Mouse (Mus musculus): ENCODE data around the gene Txnrd3.
A peak's percentile ranks its signal among the peaks of the same experiment; 100 is the strongest.

Txnrd3 gene

GRCm38 (mm10) chr6:89643798-89644270 lies at the start of gene Txnrd3:
Gene Txnrd3 (plus strand): TSS chr6:89643988.
- DNase-seq, result peak; percentile 93

DNA sequence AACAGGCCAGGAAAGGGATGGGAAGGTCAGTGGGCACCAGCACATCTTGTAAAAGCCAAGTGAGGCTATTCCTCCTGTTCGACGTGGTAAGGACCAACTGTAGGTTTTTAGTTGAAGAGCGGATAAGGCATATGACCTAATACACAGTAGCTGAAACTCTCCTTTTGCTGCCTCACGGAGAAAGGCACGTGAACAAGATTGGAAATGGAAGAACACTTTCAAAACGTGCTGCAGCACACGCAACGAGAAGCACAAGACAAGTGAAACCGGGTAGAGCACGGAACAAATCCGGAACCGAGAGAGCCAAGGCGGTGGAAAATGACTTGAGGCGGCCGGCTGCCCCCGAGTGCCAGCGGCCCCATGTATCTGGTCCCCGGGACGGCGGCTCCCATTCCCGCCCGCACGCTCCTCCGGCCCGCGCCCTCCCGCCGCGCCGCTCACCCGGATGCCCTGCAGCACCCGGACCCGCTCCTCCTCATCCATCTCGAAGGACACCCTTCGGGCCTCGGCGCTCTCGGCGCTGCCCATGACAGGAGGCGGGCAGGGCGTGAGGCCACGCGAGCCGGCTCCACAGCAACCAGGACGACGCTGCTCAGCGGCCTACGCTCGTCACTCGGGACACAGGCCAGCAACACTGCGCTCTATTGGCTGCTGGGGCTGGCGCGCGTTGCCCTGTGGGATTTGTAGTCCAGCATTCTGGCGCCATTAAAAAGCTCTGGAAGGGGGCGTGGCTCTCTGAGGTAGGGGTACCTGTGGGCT lies 48.6 kb upstream of the Txnrd3 start, which contains the start of gene Chchd6:
Chchd6 (minus strand) TSS at position 635 of the 759 bp plus-strand sequence.
- peak; percentile 91 for DNase-seq

GRCm38 (mm10) chr6:89595777-89596146 lies 48.0 kb upstream of the Txnrd3 start:
- DNase-seq, result no peak

GRCm38 (mm10) chr6:89596510-89596909 lies 47.3 kb upstream of the Txnrd3 start:
- no peak for DNase-seq

- DNase-seq, result no peak
Observed at GRCm38 (mm10) chr6:89606096-89606495, 37.7 kb upstream of the Txnrd3 start.

DNA sequence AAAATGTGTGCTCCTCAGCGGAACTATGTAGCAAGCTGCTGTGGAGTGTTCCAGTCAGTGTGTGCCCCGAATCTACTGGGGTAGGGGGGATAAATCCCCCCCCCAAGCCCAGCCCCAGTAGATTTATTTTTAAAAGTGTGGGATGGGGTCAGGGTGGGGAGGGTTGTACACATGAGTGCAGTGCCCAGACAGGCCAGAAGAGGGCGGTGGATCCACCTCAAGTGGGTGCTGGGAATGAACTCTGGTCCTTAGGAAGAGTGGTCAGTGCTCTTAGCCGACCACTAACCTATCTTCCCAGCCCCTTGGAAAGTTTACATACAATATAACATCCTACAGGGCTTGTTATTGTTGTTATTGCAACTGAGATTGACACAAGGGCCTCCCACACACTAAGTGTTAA lies 35.8 kb upstream of the Txnrd3 start:
- peak; percentile 17 for DNase-seq

DNA sequence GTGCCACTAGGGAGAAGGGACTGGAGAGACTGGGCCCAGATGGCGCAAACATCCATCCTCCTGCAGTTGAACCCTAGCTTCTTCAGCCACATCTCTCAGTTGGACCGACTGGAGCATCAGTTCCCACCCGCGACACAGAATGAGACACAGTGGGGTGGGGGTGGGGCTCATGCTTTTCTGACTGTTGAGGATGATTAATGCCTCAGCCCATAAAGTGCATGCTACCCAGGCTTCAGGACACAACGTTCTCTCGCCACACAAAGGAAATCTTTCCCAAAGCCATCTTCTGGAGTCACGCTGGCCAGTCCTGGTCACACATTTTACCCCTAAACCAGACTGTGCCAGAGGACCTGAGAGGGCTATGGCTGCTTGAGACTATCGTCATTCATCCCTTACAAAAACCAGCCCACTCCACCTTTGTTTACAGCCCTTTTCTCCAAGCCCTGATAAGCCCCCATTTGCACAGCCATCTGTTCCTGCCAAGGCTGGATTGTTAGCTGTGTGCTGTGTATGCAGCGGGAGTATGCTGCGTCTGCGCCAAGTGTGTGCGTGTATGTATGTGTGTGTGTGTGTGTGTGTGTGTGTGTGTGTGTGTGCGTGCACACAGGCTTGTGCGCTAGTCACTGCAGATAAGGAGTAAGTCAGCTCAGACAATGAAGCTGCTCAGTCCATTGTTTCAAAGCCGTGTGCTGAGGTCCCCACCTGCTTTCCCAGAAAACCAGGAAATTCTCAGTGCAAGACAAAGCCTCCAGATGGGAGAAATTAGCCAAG lies 30.3 kb upstream of the Txnrd3 start:
- DNase-seq, result no peak

DNA sequence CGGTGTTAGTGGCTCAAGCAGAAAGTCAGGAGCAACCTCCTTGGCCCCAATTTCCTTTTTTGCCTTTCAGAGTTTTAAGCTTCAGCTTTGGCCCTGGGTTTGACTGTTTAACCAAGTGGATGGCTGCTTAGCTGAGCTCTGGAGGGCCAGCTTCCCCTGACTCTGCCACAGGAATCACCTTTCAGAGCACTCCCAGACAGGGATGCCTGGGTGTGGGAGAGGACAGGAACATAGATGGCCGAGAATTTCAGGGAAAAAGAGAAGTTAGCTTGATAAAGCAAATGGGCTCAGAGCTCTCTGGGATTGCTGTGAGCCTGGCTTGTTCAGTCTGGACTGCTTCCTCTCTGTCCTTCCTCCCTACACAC lies 29.7 kb upstream of the Txnrd3 start:
- no peak for DNase-seq

- DNase-seq, result no peak
Observed at GRCm38 (mm10) chr6:89614596-89615372, 29.0 kb upstream of the Txnrd3 start.

- no peak for DNase-seq
Observed at GRCm38 (mm10) chr6:89615373-89615755, 28.4 kb upstream of the Txnrd3 start.

DNA sequence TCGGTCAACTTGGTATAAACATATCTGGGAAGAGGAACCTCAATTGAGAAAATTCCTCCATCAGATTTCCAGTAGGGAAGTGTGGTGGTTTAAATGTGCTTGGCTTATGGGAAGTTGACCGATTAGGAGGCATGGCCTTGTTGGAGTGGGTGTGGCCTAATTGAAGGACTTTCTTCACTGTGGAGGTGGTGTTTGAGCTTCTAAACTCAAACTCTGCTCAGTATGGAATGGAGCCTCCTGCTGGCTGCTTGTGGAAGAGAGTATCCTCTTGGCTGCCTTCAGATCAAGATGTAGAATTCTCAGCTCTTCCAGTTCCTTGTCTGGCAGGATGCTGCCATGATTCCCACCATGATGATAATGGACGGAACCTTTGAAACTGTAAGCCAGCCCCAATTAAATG lies 21.1 kb upstream of the Txnrd3 start:
- DNase-seq, result no peak

DNA sequence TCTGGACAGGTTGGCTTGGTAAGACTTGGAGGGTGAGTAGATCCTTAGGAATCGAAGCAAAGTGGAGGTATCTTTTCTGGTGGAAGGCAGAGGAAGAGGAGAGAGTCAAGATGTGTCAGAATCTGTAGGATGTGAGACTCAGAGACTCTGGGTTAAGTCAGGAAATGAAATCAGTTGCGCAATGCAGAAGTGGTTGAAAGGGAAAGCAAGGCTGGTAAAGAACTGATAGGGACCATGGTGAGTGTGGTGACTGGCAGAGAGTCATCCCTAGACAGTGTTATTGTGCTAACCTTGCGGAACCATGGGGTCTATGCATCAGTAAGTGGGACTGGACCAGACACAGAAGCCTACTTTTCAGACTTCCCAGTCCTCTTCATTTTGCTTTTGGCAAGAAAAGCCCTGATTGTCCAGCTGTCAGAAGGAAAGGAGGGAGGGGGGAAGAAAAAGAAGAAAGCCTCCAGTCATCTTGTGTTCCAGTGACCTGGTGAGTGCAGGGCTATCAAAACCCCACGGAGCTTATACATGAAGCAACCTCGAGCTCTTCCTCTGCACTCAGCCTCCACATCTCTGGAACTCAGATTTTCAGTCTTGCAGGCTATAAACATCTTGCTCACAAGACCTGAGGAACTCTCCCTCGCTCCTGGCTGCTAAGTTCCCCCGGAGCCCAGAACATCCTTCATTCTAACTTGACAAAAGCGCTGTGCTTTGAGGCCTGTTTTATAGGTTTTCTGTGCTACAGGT lies 15.6 kb upstream of the Txnrd3 start:
- no peak for DNase-seq

GRCm38 (mm10) chr6:89631809-89632562 lies 11.8 kb upstream of the Txnrd3 start:
- DNase-seq, result peak; percentile 68

DNA sequence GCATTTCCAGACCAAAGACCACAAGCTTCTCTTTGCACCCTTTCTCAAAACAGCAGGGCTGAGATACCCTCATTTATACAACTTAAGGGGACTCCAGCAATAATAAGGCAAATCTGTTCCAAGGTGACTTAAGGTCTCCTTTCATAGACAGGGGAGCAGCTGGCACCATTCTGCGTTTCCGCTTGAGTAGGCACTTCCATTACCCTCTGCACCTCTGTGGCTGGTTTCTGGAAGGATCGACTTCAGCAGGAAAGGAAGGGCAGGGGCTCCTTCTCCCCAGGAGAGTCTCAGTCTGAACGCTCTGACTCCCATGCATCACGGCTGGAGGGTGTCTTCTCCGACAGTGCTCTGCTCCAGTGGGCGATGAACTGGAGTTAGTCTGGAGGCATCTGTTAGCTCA lies 10.7 kb upstream of the Txnrd3 start:
- no peak for DNase-seq

- no peak for DNase-seq
Observed at GRCm38 (mm10) chr6:89634400-89634799, 9.4 kb upstream of the Txnrd3 start.

- DNase-seq, result no peak
Observed at GRCm38 (mm10) chr6:89637977-89638376, 5.8 kb upstream of the Txnrd3 start.

- peak; percentile 36 for DNase-seq
Observed at GRCm38 (mm10) chr6:89639025-89639424, 4.8 kb upstream of the Txnrd3 start.

GRCm38 (mm10) chr6:89644271-89645075 lies 685 bp downstream of the Txnrd3 start:
- DNase-seq, result peak; percentile 88

- no peak for DNase-seq
Observed at GRCm38 (mm10) chr6:89649897-89650296, 6.1 kb downstream of the Txnrd3 start.

DNA sequence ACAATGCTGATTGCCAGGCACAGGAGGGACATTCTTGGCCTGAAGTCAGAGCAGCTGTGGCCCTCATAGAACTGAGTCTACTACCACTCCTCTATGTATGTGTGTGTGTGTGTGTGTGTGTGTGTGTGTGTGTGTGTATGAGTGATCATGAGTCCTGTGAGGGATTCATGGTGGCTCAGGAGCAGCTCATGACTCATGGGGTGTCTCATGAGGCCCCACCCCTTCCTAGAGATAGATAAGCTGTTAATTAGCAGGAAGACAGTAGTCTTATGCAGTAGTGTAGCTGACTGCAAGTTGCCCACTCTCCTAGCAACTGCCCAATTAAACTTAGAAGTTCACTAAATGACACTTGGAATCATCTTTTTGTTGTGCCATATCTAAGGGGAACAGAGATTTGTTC lies 8.0 kb downstream of the Txnrd3 start:
- DNase-seq, result no peak

- DNase-seq, result no peak
Observed at GRCm38 (mm10) chr6:89655011-89655410, 11.2 kb downstream of the Txnrd3 start.

Data from thymus, postnatal 25 days (tissue).